Mouse (Mus musculus): ENCODE measurements around the gene Pla2g6. TPM values are rescaled to one million over a fixed set of nuclear protein-coding genes. Genes with fewer than 3 reads are reported as not detected.

The Pla2g6 gene
- total RNA-seq, 1 experiment from 2014 or later = 16.9 TPM

DNA sequence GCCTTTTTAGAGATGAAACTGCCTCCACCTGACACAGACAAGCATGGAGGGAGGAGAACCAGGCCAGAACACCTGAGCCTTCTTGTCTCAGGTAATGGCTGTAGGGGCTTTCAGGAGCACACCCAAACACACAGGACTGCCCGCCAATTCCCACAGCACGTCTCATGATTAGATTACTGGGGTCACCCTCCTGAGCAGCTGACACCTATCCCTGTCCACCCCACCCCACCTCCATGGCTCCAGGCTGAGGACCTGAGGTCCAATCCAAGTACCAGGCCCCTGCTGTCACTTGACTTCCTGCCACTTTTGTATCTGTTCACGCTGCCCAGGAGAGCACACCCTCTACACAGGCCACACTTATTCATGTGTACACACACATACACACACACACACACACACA lies 2.4 kb downstream of the Pla2g6 start:
- no peak for ATAC-seq (replicated peaks; ENCODE audit: low read depth, poor library complexity, severe bottlenecking)

DNA sequence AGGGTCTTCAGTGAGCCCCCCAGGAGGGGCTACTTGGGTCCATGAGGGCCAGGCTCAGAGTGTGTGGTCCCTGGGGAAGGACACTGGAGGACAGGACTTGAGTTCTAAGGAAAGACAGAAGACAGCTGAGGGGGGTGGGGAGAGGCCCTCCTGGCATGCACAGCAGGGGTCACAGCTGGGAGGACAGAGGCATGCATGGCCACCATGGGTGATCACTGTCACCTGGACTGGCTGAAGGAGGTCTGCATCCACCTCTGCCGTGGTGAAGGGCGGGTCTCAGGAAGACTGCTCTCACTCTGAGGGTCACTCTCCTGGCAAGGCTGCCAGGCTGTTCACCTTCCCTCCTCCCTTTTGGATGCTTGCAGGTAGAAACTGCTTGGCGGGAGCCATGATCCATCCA lies 3.8 kb downstream of the Pla2g6 start:
- ATAC-seq (replicated peaks; ENCODE audit: low read depth, poor library complexity, severe bottlenecking) = no peak

DNA sequence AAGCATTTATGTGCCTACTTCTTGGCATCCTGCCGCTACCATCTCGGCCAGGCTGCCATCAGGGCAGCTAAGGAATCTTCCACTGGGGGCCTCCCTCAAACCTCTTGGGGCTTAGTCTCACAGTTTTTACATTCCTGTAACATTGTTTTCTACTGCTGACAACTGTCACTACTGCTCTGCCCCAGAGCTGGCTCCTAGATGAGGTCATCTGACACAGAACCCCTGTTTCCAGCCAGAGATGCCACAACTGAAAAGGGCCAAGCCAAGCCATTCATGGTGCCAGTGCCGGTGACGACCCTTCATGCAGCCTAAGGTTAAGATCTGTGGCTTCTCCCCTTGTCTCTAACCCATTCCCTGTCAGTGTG lies 4.4 kb downstream of the Pla2g6 start:
- no peak for ATAC-seq (replicated peaks; ENCODE audit: low read depth, poor library complexity, severe bottlenecking)

DNA sequence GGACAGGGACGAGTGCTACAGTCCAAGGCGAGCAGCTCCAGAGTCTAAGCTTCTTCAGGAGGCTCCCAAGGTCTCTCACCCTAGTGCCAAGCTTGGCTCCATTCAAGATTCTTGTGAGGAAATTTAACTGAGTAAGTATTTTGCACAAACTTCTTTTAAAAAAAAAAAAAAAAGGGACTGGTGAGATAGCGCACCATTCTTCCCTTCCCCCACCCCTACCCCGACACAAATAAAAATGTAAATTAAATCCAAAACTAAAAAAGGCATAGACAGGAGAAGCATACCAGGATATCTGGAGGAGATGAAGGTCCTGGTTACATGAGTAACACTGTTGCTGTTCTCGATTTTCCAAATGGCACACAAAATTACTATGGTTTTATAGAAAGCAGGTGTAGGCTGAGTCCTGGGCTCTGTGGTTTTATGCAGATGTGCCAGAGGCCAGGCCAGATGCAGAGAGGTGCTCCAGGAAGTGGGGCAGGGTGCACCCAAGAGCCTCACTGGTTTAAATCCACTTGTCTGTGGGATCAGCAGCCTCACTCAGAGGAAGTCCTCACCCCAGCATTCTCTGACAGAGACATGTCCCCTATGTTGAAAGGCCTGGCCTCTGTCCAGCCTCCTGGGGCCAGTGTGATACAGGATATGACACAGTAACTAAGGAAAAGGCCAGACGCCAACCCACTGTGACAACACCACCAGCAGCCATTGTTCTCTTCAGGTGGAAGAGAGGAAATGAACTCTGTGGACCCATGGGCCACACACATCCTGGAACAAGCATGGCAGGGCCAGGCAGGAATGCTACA lies 5.0 kb downstream of the Pla2g6 start:
- ATAC-seq (replicated peaks; ENCODE audit: low read depth, poor library complexity, severe bottlenecking) = peak; percentile 34

DNA sequence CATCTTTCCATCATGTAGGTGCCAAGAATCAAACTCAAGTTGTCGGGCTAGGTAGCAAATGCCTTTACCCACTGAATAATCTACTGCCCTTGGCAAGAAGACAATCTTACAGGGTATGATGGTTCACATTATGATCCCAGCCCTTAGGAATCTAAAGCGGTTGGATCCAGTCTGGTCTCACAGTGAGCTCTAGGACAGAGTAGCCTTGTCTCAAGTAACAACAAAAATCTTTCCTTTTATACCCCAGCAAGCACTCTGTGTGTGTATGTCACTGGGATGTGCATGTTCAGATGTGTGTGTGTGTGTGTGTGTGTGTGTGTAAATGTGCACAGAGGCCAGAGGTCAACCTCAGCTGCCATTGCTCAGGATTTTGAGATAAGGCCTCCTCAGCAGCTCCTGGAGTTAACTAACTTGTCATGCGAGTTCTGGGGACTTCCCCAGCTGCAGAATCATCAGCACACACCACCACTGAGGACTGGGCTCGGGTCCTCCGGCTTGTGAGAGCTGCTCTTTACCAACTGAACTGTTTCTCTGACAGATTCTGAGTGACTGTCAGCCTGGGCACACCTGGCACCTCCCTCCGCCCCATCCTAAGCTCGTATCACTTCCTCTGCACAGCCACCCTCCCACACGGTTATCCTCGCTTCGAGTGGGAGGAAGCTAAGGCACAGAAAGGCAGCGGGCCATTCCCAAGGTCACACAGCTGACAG lies 5.8 kb downstream of the Pla2g6 start:
- ATAC-seq (replicated peaks; ENCODE audit: low read depth, poor library complexity, severe bottlenecking) = no peak

DNA sequence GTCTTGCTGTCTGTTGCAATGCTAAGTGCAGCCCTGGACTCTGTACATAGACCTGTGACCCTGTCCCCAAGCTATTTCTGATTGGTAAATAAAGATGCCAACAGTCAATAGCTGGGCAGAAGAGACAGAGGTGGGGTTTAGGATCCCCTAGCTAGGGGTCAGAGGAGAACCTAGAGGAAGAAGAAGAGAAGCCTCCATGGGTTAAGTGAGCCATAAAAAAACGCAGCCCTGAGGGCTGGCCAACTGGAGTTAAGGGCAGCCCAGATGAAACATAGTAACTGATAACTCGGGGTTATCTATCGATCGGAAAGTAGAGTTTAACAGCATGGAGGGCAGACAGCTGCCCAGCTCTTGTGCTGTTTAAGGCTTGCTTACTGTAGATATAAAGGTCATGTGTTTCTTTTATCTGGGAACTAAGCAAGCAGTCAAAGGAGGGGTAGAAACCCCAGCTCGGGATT lies 6.4 kb downstream of the Pla2g6 start:
- no peak for ATAC-seq (replicated peaks; ENCODE audit: low read depth, poor library complexity, severe bottlenecking)

DNA sequence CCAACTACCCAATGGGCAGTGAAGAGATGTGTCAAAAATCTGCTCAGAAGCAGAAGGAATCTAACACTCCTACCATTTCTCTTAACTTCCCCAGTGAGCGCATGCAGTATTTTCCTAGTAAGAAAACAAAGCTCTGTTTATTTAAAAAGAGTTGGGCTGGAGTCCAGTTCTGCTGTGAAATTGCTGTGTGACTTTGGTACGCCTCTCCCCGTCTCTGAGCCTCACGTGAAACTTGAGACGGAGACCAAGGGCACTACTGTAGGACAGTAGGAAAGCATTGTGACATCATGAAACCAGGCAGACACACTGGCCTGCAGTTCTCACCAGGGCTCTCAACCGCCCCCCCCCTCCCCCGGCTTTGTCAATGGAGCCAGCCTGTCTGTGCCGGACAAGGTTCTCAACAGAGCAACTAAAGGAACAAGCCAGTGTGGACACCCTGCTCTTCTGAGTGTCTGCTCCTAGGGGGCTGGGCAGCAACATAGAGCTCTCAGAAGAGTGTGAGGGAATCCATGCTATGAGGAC lies 14.3 kb downstream of the Pla2g6 start:
- ATAC-seq (replicated peaks; ENCODE audit: low read depth, poor library complexity, severe bottlenecking) = no peak

DNA sequence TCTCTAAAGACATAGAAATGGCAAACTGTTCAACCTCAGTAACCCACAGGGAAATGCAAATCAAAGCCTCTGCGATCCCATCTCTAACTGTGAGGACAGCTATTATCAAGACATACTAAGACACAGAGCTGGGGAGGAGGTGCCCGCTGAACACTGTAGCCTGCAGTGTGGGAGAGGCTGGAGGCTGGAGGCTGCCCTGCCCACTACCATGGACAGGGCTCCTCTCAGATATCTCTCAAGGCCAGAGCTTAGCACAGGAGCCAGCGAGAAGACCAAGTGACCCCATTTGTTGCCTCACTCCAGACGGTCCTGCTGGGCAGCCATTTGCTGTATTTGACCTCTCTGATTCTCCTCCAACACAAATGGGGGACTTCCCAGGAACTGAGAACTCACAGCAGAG lies 20.3 kb downstream of the Pla2g6 start:
- no peak for ATAC-seq (replicated peaks; ENCODE audit: low read depth, poor library complexity, severe bottlenecking)

DNA sequence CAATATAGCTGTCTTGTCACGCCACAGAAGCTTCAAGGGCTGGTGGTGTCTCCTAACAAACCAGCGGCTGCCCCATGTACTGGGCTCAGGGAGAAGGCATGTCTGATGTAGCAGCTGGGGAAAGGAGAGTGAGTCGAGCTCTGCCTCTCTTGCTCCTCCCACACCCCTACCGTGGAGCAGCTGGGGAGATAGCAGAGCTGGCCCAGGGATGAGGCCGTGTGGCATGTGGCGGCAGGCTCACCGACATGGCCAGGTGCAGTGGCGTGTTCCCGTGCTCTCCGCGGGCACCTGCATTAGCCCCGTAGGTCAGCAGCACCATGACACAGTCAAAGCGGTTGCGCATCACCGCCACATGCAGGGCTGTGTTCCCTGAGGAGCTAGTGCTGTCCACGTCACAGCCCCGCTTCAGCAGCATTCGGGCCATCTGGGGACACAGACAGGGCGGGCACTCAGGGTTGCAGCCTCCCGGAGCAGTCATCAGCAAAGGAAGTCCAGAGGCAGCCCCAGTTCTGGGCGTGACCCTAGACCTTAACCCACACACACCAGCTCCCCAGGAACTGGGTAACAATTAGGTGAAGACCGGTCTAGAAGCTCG lies 22.1 kb downstream of the Pla2g6 start:
- ATAC-seq (replicated peaks; ENCODE audit: low read depth, poor library complexity, severe bottlenecking) = no peak

DNA sequence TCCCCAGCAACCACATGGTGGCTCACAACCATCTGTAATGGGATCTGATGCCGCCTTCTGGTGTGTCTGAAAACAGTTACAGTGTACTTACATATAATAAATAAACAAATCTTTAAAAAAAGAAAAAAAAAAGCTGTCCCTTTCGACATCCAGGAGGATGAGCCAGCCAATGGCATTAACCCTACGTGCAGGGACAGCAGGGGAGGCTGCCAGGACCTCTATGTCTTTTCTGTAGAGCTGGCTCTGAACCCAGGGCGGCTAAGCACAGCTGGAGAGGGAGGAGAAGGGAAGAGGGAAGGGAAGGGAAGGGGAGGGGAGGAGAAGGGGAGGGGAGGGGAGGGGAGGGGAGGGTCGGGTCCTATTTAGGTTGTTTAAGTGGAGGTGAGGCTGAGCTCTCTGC lies 23.4 kb downstream of the Pla2g6 start:
- no peak for ATAC-seq (replicated peaks; ENCODE audit: low read depth, poor library complexity, severe bottlenecking)

DNA sequence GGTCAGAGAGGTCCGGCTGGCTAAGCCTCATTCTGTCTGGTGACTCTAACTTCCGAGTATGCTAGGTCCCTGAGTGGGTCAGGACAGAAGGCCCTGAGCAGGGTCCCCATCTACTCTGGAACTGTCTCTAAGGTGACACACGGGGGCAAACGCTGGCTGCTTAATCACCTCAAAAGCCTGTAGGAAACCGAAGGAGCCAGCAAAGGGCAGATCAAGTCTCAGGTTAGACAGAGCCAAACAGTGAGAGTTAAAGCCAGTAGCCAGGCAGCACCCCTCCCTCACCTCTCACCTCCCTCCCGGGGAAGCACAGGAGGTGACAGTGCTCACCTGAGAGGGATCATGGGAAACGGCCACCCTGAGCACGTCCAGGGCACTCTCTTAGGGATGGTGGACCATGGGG lies 24.5 kb downstream of the Pla2g6 start:
- no peak for ATAC-seq (replicated peaks; ENCODE audit: low read depth, poor library complexity, severe bottlenecking)

DNA sequence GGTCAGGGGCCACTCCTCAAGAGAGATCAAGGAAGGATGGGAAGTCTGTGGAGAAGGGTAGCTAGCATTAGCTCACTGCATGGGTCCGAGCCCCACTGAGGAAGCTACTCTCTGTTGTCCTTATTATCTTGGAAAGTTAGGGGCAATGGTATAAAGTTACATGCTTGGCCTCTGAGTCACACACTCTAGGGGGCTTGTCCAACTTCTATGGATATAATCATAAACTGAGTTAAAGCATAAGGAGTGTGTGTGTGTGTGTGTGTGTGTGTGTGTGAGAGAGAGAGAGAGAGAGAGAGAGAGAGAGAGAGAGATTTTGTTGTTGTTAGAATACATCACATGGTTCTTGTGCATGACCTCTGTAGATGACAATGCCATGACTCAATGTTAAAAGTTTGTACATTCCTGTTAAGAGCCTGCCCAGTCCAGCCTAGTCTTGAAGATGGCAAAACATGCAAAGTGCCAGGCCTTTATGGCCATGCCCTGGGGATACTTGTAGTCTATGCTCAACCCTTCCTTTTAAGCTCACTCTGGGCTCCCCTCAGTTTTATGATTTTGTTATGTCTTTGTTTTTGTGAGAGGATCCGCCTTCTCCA lies 28.5 kb downstream of the Pla2g6 start:
- ATAC-seq (replicated peaks; ENCODE audit: low read depth, poor library complexity, severe bottlenecking) = no peak

DNA sequence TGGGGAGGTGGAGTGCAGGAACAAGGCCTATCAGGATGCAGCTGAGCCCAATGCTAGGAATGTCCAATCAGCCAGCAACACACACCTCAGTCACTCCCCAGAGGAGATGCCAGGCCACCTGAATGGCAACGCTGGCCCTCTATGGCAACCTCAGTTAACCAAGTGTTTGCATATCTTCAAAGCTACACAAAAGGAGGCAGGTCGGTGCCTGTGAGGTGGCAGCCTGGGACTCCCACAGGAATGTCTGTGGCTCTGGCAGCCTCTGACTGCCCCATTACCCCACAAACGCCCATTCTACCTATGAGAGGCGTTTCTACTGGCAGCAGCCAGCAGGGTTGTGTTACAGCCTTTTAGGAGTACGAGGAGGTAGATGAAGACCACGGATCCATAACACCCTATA lies 29.6 kb downstream of the Pla2g6 start:
- no peak for ATAC-seq (replicated peaks; ENCODE audit: low read depth, poor library complexity, severe bottlenecking)

DNA sequence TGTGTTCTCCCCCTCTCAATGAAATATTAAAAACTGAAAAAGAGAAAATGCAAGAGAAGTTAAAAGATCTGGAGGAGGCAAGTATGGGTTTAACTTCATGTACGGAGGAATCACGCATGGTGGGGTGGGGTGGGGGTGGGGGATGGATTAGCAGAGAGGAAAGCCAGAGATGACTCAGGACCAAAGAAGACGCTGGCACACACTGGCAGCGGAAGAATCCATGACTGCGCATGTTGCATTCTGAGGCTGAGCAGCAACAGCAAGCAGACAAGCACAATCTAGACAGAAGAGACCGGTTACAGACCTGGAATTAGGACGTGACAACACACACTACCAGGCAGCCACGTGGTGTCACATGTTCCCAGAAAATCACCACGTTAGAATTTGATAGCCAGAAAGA lies 35.4 kb downstream of the Pla2g6 start:
- no peak for ATAC-seq (replicated peaks; ENCODE audit: low read depth, poor library complexity, severe bottlenecking)

DNA sequence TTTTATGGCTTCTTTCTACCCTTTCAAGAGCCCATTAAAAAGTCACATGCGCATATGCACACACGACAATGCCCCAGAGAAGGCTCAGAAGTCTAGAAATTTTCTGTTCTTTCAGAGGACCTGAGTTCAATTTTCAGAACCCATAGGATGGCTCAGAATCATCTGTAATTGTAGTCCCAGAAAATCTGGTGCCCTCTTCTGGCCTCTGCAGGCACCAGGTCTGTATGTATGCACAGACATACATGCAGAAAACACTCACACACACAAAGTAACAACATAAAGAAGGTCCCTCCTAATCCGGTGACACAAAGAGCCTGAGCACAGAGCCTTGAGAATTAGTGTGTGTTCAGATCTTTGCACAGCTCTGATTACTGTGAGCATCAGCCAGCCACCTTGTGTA lies 37.9 kb downstream of the Pla2g6 start:
- ATAC-seq (replicated peaks; ENCODE audit: low read depth, poor library complexity, severe bottlenecking) = no peak

DNA sequence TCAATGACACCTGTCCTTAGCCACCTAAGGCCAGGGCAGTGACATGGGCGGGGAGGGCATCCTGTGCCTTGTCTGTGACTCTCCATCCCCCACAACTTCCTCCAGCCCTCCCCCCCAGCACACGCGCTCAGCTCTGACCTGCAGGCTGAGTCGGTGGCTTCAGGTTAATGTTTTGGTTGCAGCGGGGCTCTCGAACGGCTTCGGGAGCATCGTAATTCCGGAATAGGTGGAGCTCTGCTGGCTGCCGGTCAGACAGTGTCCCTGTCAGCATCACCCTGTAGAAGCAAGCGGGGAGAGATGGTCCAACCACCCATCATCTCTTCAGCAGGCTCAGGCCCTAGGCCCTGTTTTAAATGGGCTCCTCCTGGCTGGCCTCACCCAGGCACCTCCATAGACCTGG lies 38.7 kb downstream of the Pla2g6 start:
- no peak for ATAC-seq (replicated peaks; ENCODE audit: low read depth, poor library complexity, severe bottlenecking)

DNA sequence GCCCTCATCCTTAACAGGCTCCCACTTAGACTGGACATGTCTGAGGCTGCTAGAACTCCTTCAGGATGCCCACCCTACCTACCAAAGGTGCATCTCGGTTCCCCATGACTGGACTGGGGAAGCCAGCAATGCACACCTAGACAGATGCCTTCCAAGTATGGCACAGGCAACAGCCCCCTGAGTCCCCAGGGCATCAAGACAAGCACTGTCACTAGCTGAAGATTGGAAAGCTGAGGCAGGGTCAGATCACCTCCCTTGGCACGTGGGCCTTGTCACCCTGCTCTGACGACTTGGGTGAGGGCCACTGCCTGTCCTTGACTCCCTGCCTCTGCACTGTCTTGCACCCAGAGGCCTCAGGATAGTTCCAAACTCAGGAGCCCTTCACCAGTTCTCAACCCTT lies 39.8 kb downstream of the Pla2g6 start:
- no peak for ATAC-seq (replicated peaks; ENCODE audit: low read depth, poor library complexity, severe bottlenecking)

DNA sequence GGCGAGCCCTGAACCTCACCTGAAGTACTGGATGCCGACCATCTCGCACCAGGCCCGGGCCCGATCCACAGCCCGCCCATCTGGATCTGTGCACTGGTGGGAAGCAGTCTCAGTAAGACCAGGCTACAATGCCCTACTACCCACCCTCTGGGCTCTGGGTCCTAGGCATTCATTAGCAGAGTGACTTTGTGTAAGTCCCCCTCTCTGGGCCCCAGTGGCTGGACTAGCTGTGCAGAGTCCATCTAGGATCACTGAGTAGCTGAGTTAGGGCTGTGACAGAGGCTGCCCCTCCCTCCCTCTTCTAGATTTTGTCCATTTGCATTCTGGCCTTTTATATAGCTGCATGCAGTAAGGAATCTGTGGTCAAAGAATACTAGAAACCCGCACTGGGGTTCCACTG lies 41.1 kb downstream of the Pla2g6 start:
- no peak for ATAC-seq (replicated peaks; ENCODE audit: low read depth, poor library complexity, severe bottlenecking)

DNA sequence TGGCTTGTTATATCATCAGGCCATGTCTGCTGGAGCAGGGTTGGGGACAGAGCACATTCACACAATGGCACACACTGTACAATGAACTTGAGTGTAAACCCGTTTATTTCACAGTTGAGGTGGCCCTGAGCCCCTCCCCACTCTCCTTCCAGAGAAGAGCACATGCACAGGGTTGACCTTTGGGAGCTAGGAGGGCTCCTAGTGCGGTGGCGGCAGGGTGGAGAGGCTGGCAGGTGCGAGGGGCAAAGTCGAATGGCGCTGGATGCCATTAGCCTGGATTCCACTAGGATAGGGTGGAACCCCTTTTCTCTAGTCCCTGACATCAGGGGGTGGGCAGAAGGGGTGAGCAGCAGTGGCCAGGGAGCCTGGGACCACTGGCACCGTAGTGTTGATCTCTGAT lies 42.0 kb downstream of the Pla2g6 start:
- no peak for ATAC-seq (replicated peaks; ENCODE audit: low read depth, poor library complexity, severe bottlenecking)

DNA sequence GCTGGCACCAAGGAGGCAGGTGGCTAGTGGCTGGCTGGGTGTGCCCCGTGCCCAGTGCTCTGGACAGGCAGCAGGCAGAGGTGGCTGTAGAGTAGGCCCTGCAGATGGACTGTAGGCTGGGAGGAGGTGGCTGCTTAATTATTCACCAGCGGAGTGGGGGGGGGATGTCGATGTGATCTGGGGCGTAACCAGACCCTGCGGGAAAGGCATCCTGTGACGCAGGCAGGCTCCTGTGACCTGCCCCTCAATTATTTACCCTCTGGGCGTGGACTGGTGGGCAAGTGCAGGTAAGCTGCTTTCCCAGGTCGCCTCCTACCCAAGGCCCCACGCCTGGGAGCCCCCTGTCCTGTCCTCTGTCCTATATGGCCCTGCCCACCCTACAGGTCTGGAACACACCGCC lies 42.8 kb downstream of the Pla2g6 start, which contains the start of gene Baiap2l2:
TSS of gene Baiap2l2 (minus strand) at position 139 of the 400 bp plus-strand sequence.
- ATAC-seq (replicated peaks; ENCODE audit: low read depth, poor library complexity, severe bottlenecking) = no peak

DNA sequence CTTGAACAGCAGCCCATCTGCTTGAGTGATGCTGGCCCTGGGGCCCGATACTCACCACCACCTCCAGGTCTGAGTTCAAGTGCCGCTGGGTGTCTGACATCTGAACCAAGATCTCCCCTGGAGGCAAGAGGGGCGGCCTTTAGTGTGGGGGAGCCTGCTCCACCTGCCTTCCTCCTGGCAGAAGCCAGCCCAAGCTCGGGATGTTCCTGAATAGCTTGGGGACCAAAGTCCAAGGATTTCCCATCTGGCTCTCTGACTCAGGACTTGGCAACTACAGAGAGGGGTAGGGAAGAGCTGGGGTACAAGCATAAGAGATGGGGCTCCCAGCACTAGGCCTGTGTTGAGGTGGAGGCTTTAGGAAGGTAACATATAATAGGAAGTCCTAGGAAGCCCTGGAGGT lies 44.8 kb downstream of the Pla2g6 start:
- ATAC-seq (replicated peaks; ENCODE audit: low read depth, poor library complexity, severe bottlenecking) = no peak
